In genomic region chrX:35990508-35991095, GRCm38 (mm10) we compare ENCODE assay signal across 21 mouse cellular contexts.
DNase-seq lines count a peak whose midpoint lies in the region; ATAC-seq and TF ChIP-seq lines count a peak whose summit lies in the region.
"Had no signal": no experiment of that assay in that cellular context is flagged by ENCODE, and none has a peak within 500 bp of the region (broad histone marks: within the 10 kb centered on the region; RNA-seq: fewer than 3 reads in every experiment).

No protein-coding gene starts in this region.

- no peak overlapping the region for H3K27ac ChIP-seq in kidney, embryonic 14.5 days (ENCODE audit: low read depth, low read length)
- no peak overlapping the region for H3K27ac ChIP-seq in midbrain, embryonic 16.5 days (ENCODE audit: low read length)
- H3K27ac ChIP-seq: embryonic facial prominence, embryonic 12.5 days; heart, embryonic 15.5 days; left cerebral cortex, adult 2 months; liver, embryonic 13.5 days; neural tube, embryonic 15.5 days had no signal

- no peaks in the 10 kb centered on the region for H3K27me3 ChIP-seq in kidney, embryonic 14.5 days (ENCODE audit: control insufficient read depth, insufficient read depth, low read length)
- H3K27me3 ChIP-seq in midbrain, embryonic 16.5 days (ENCODE audit: control insufficient read depth, insufficient read depth, low read depth, low read length): no peaks in the 10 kb centered on the region
- H3K27me3 ChIP-seq: embryonic facial prominence, embryonic 12.5 days; heart, embryonic 15.5 days; liver, embryonic 13.5 days; neural tube, embryonic 15.5 days had no signal

- ATAC-seq in kidney, embryonic 14.5 days (ENCODE audit: low FRiP score, low TSS enrichment): peak; percentile 49; the same call in 1 of the 2 replicates
- 0 out of 2 replicates have a peak, but pooled peaks have one; percentile 44 for ATAC-seq in midbrain, embryonic 16.5 days

- no peak for TF ChIP-seq CTCF in brain, embryonic 14.5 days (IDR thresholded peaks at IDR 0.05; ENCODE audit: borderline replicate concordance, extremely low read depth, insufficient read depth, insufficient read length)

- no peaks in the 10 kb centered on the region for H3K36me3 ChIP-seq in kidney, embryonic 14.5 days (ENCODE audit: control insufficient read depth, insufficient read depth, low read length)
- no peaks in the 10 kb centered on the region for H3K36me3 ChIP-seq in midbrain, embryonic 16.5 days (ENCODE audit: control insufficient read depth, insufficient read depth, low read length)
- H3K36me3 ChIP-seq: embryonic facial prominence, embryonic 12.5 days; heart, embryonic 15.5 days; liver, embryonic 13.5 days; neural tube, embryonic 15.5 days had no signal

- no peak overlapping the region for H3K4me2 ChIP-seq in kidney, embryonic 14.5 days (replicated peaks; ENCODE audit: low read depth, low read length)
- no peak overlapping the region for H3K4me2 ChIP-seq in midbrain, embryonic 16.5 days (ENCODE audit: low read length)
- H3K4me2 ChIP-seq: embryonic facial prominence, embryonic 12.5 days; heart, embryonic 15.5 days; liver, embryonic 13.5 days; neural tube, embryonic 15.5 days had no signal

- WGBS in kidney, embryonic 14.5 days: 46% methylated on average over 5 of the region's 5 CpGs
- 62% methylated on average over 5 of the region's 5 CpGs for WGBS in midbrain, embryonic 16.5 days

- peak; percentile 5 to 7 for DNase-seq in cerebellum, postnatal 25 days
- no peak for DNase-seq in cerebellum, postnatal 4 days (ENCODE audit: low spot score in 2 of 2)
- DNase-seq in kidney, postnatal 25 days: no peak
- peak; percentile 35 for DNase-seq in brain, embryonic 14.5 days (ENCODE audit: low read depth)
- no peak for DNase-seq in ovary, postnatal 10 days (ENCODE audit: low spot score)
- DNase-seq: adrenal gland, postnatal 36 days; cerebellum, adult 8-10 months; gastrocnemius, postnatal 36 days; heart, postnatal 36 days; kidney, adult 2 months; kidney, postnatal 36 days; liver, embryonic 13.5 days; lung, adult 2 months; lung, postnatal 14 days; right cerebral cortex, postnatal 25 days had no signal

- no peak for TF ChIP-seq POLR2A in brain, embryonic 14.5 days (IDR thresholded peaks at IDR 0.05; ENCODE audit: borderline replicate concordance, extremely low read depth, insufficient read depth, insufficient read length, poor library complexity, severe bottlenecking)

- no peak overlapping the region for H3K4me3 ChIP-seq in kidney, embryonic 14.5 days (ENCODE audit: low read length)
- H3K4me3 ChIP-seq in midbrain, embryonic 16.5 days (ENCODE audit: low read depth, low read length): no peak overlapping the region
- H3K4me3 ChIP-seq: embryonic facial prominence, embryonic 12.5 days; heart, embryonic 15.5 days; left cerebral cortex, adult 2 months; liver, embryonic 13.5 days; neural tube, embryonic 15.5 days had no signal

- H3K9me3 ChIP-seq in kidney, embryonic 14.5 days (ENCODE audit: control insufficient read depth, low read length): no peaks in the 10 kb centered on the region
- no peaks in the 10 kb centered on the region for H3K9me3 ChIP-seq in midbrain, embryonic 16.5 days (replicated peaks; ENCODE audit: control insufficient read depth, low read length, poor library complexity, severe bottlenecking)
- H3K9me3 ChIP-seq: embryonic facial prominence, embryonic 12.5 days; heart, embryonic 15.5 days; liver, embryonic 13.5 days; neural tube, embryonic 15.5 days had no signal

- no peak overlapping the region for H3K9ac ChIP-seq in kidney, embryonic 14.5 days (ENCODE audit: low read depth, low read length)
- H3K9ac ChIP-seq in midbrain, embryonic 16.5 days (ENCODE audit: low read depth, low read length): no peak overlapping the region
- H3K9ac ChIP-seq: embryonic facial prominence, embryonic 12.5 days; heart, embryonic 15.5 days; liver, embryonic 13.5 days; neural tube, embryonic 15.5 days had no signal

- H3K4me1 ChIP-seq in kidney, embryonic 14.5 days (ENCODE audit: control insufficient read depth, insufficient read depth, low read length): no peaks in the 10 kb centered on the region
- no peaks in the 10 kb centered on the region for H3K4me1 ChIP-seq in midbrain, embryonic 16.5 days (ENCODE audit: control insufficient read depth, insufficient read depth, low read length)
- H3K4me1 ChIP-seq: embryonic facial prominence, embryonic 12.5 days; heart, embryonic 15.5 days; liver, embryonic 13.5 days; neural tube, embryonic 15.5 days had no signal

Comparison
In these comparisons a context has a peak if more than half of its experiments do, and no peak if none do; other contexts are left out.
1. DNase-seq: peak in cerebellum, postnatal 25 days (2 of 2) and brain, embryonic 14.5 days (single experiment); none in cerebellum, postnatal 4 days (0 of 2), kidney, postnatal 25 days (0 of 2) and ovary, postnatal 10 days (single experiment).